Mouse (Mus musculus): Measurements from ENCODE around the gene Gm6020. TPM values are rescaled to one million over a fixed set of nuclear protein-coding genes. Genes with fewer than 3 reads are reported as not detected.
A peak's percentile ranks its signal among the peaks of the same experiment; 100 is the strongest.

The Gm6020 gene
- total and polyA plus RNA-seq, 2 experiments, result not detected

DNA sequence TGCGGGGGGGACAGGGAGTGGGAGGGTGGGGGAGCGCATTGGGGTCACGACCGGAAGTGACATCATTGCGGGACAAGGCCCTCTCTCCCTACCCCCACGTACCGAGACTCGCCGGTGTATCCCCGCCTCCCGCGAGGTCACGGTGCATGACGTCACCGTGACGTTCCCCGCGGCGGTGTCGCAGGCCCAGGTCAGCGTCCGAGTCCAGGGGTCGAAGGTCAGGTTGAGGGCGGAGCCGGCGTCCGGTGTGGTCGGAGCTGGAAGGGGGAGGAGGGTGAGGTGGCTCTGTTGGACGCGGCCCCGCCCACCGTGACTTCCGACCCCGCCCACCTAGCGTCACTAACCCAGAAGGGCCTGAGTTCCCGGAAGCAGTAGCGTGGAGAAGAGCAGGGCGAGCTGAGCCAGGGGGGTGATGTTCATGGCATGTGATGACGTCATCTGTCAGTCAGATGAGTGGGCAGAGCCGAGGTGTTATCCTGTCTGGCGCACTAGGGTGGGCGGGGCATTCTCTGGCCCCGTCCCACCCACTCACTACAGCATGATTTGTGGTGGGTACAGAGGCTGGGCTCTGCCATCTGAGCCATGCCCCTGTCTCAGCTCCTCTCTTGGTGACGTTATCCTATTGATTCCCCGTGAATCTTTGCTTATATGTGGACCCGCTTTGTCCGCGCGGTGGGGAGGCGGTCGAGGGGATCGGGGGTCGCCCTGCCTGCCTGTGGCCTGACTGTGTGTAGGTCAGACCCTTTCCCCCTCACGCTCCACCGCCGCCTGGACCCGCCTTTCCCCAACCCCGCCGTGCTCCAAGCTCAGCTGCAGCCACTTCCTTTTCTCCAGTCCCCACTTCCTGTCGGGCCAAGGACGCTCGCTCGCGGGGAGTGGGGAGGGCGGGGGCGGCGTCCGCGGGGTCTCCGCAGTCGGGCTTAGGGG, 43.5 kb downstream of the Gm6020 start:
- Histone ChIP-seq H3K9ac (ENCODE audit: low read depth, low read length) (peak overlapping the region; percentile 30; the same call in 1 of the 2 replicates), H3K27ac (replicated peaks; ENCODE audit: insufficient read depth, low read depth, low read length) (no peak overlapping the region)
- TF ChIP-seq CTCF (IDR thresholded peaks at IDR 0.05; ENCODE audit: low read depth, low read length) (no peak), POLR2A (IDR thresholded peaks at IDR 0.05; ENCODE audit: extremely low read depth, insufficient read depth, low read length) (no peak)

DNA sequence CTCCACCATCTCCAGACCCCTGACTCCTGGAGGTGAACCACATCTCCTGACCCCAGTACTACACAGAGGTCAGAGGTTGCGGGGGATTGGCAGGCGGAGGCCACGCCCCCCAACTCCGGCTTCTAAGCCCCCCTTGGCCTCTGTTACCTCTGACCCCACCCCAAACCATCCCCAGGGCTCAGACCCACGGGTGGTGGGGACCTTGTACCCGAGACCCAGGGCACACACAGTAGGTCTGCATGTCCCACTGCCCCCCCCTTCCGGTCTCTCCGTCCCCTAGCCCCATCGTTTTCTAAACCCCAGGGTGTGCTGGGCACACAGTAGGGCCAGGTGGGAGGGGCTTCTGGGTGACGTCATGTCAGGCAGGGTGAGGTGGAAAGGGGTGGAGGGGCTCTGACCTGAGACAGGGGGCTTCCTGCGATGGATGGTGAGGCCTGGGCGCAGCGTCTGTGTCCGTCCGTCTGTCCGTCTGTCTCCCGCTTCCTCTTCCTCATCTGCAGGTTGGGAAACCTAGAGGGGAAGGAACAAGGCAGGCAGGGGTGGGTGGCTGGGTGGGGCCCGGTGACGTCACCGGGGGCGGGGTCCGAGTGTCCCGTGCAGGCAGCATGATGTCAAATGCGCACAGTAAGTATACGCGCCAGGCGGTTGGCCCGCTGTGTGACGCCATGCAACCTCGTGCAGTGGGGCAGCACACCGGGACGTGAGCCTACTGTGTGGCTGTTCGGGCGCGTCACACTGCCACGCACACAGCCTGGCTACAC, 44.4 kb downstream of the Gm6020 start, which contains the start of gene Csf2ra:
Csf2ra (minus strand) TSS at position 489 of the 761 bp plus-strand sequence.
- Histone ChIP-seq H3K36me3 (ENCODE audit: control insufficient read depth, insufficient read depth, low read length) (no peaks in the 10 kb centered on the region), H3K9ac (ENCODE audit: low read depth, low read length) (peak within 1 kb of the TSS; percentile 30; the same call in 1 of the 2 replicates), H3K27me3 (ENCODE audit: control insufficient read depth, insufficient read depth, low read length) (no peaks in the 10 kb centered on the region), H3K4me3 (ENCODE audit: insufficient read depth, low read depth, low read length) (peak within 1 kb of the TSS; percentile 63), H3K4me1 (ENCODE audit: control insufficient read depth, insufficient read depth, low read length) (peaks cover 4% of the 10 kb centered on the region; the same call in 1 of the 2 replicates), H3K79me2 (ENCODE audit: control insufficient read depth, insufficient read depth, low read length) (no peaks in the 10 kb centered on the region), H3K27ac (replicated peaks; ENCODE audit: insufficient read depth, low read depth, low read length) (no peak within 1 kb of the TSS)
- no peak for DNase-seq (ENCODE audit: extremely low read depth, low read depth, low spot score)
- no peak for TF ChIP-seq CTCF (IDR thresholded peaks at IDR 0.05; ENCODE audit: low read depth, low read length)
- TF ChIP-seq POLR2A (IDR thresholded peaks at IDR 0.05; ENCODE audit: extremely low read depth, insufficient read depth, low read length), result no peak
- 56% methylated on average over 36 of the region's 36 CpGs for WGBS

More for the DNA sequence above, 43.5 kb downstream of the Gm6020 start:
- Histone ChIP-seq H3K4me1 (ENCODE audit: control insufficient read depth, insufficient read depth, low read length) (peaks cover 4% of the 10 kb centered on the region; the same call in 1 of the 2 replicates), H3K79me2 (ENCODE audit: control insufficient read depth, insufficient read depth, low read length) (no peaks in the 10 kb centered on the region), H3K36me3 (ENCODE audit: control insufficient read depth, insufficient read depth, low read length) (no peaks in the 10 kb centered on the region), H3K4me3 (ENCODE audit: insufficient read depth, low read depth, low read length) (peak overlapping the region; percentile 63), H3K27me3 (ENCODE audit: control insufficient read depth, insufficient read depth, low read length) (no peaks in the 10 kb centered on the region)
- 5% methylated on average over 71 of the region's 71 CpGs for WGBS
- DNase-seq (ENCODE audit: extremely low read depth, low read depth, low spot score), result peak; percentile 39

Other genes with a start within 250 kb of the Gm6020 start
- 26.0 and 54.9 TPM in 2 replicates for gene Zfp950, start 43.0 kb upstream of the Gm6020 start, total RNA-seq (2014; rRNA removed)
- gene Zfp950, start 43.0 kb upstream of the Gm6020 start, polyA plus RNA-seq (2012; rRNA removed), result 3.6 and 3.9 TPM in 2 replicates
- not detected in 2 replicates for gene Gm7102, start 7.6 kb upstream of the Gm6020 start, total RNA-seq (2014; rRNA removed)
- gene Gm7102, start 7.6 kb upstream of the Gm6020 start, polyA plus RNA-seq (2012; rRNA removed), result not detected in 2 replicates
- 3.4 and 10.4 TPM in 2 replicates for gene Csf2ra, start 44.5 kb downstream of the Gm6020 start, total RNA-seq (2014; rRNA removed)
- gene Csf2ra, start 44.5 kb downstream of the Gm6020 start, polyA plus RNA-seq (2012; rRNA removed), result 18.1 and 28.5 TPM in 2 replicates
- gene Gm21060, start 113.2 kb downstream of the Gm6020 start, total RNA-seq (2014; rRNA removed), result not detected in 2 replicates
- gene Gm21060, start 113.2 kb downstream of the Gm6020 start, polyA plus RNA-seq (2012; rRNA removed), result not detected in 2 replicates